Mouse (Mus musculus) E14TG2a.4 (cell line): ENCODE data around the gene Dact3.

Experiments used
- CTCF ChIP-seq: conservative IDR thresholded peaks from 2 replicates; pipeline ENCODE4 v1.5.1; 2014; ENCODE audit warnings: low read length
- NANOG ChIP-seq: IDR thresholded peaks from 2 replicates; pipeline ENCODE4 v1.6.1; 2014; ENCODE audit warnings: borderline replicate concordance, low read length, mixed read lengths
- POU5F1 ChIP-seq: IDR thresholded peaks from 2 replicates; pipeline ENCODE4 v1.6.1; 2014; ENCODE audit warnings: low read length, borderline replicate concordance

GRCm38 (mm10) chr7:16918670-16919069 lies 43.6 kb downstream of the Dact3 start:
- TF ChIP-seq CTCF: no peak
- TF ChIP-seq POU5F1: no peak
- TF ChIP-seq NANOG: no peak
